Mouse (Mus musculus): Measurements from ENCODE around the gene Gm28576. TPM values are rescaled to one million over a fixed set of nuclear protein-coding genes. Genes with fewer than 3 reads are reported as not detected.

Gm28576 gene
- not detected for polyA plus RNA-seq (2012; fragmentation: generic; extraction: Trizol)

GRCm38 (mm10) chrY:7722641-7723040, at the start of gene Gm28576:
Gm28576 (plus strand) TSS chrY:7722941.

Other genes starting within 250 kb of the Gm28576 start
- under 1 TPM in 1 of 2 experiments, not detected in 1; 0.01 TPM for gene Gm20826, start 84.5 kb upstream of the Gm28576 start, polyA plus RNA-seq (2012; fragmentation: generic; extraction: Trizol)